Mouse (Mus musculus): ENCODE measurements around the gene Sez6.

DNA sequence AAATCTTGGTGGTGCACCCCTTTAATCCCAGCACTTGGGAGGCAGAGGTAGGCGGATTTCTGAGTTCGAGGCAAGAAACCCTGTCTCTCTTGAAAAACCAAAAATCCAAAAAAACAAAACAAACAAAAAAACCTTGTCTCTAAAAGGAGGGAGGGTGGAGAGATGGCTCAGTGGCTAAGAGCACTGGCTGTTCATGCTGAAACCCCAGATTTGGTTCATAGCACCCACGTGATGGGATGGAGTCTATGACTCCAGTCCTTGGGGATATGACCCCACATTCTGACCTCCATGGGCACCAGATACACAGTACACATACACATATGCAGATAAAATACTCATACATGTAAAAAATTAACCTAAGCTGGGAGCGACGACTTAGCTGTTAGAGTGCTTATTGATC, 41.8 kb upstream of the Sez6 start:
- TF ChIP-seq CTCF (IDR thresholded peaks at IDR 0.05; ENCODE audit: low read depth) (no peak), EP300 (IDR thresholded peaks at IDR 0.05; ENCODE audit: low read depth) (no peak)
